ENCODE assay signal across 8 mouse cellular contexts in the genomic region with DNA sequence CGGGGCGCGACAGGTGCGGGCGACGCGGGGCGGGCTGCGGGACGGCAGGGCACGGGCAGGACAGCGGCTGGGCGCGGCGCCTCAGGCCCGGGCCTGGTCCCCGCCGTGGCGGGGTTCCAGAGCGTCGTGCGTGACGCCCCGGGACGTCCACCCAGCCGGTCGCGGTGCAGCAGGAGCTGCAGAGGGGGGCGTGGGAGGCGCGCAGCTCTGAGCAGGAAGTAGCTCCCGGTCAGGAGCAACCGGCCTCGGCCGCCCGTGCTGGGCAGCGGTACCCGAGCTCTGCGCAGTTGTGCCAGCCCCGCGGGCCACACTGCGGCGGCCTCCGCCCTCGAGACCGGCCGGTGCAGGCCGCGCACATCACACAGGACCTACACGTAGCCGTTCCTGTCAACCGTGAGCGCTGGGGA. TPM values are rescaled to one million over a fixed set of nuclear protein-coding genes. Genes with fewer than 3 reads are reported as not detected.
DNase-seq lines count a peak whose midpoint lies in the region.

No protein-coding gene starts in this region.

- peak; percentile 54 for DNase-seq in adrenal gland, adult 8-10 months
- DNase-seq in adrenal gland, adult (ENCODE audit: inconsistent age in 2 of 2, low spot score in 1 of 2), result no peak
- peak; percentile 40 for DNase-seq in urinary bladder, postnatal 25 days (ENCODE audit: low spot score)
- no peak for DNase-seq in urinary bladder, adult 2 months (ENCODE audit: low spot score)
- peak; percentile 69 for DNase-seq in gastrocnemius, postnatal 25 days
- peak; percentile 73 to 86 for DNase-seq in kidney, postnatal 4 days
- DNase-seq in lung, postnatal 25 days (ENCODE audit: low spot score), result peak; percentile 44
- DNase-seq in spleen, postnatal 4 days (ENCODE audit: low spot score in 2 of 2), result peak; percentile 41 to 77

RNA-seq across cellular contexts. Expression of gene Tdrd7, which starts 7.3 kb away (rescaled TPM):
- 10 to 100 TPM; 30.0 to 39.1 (median 32.4) TPM for total RNA-seq in adrenal gland, adult 8-10 months (2022)
- polyA plus RNA-seq in urinary bladder, adult 2 months (2012; rRNA removed), result 30.6 and 31.7 TPM in 2 replicates
- total RNA-seq in gastrocnemius, postnatal 25 days (2021), result 1 to 10 TPM; 9.1 to 9.4 TPM

Comparison
In these comparisons a context has a peak if more than half of its experiments do, and no peak if none do; other contexts are left out.
1. DNase-seq: peak in adrenal gland, adult 8-10 months (single experiment), urinary bladder, postnatal 25 days (single experiment), gastrocnemius, postnatal 25 days (single experiment), kidney, postnatal 4 days (2 of 2), lung, postnatal 25 days (single experiment) and spleen, postnatal 4 days (2 of 2); none in adrenal gland, adult (0 of 2) and urinary bladder, adult 2 months (single experiment).